Mouse (Mus musculus) liver, embryonic 11.5 days (tissue): Measurements from ENCODE around the gene Tma7. TPM values are rescaled to one million over a fixed set of nuclear protein-coding genes. Genes with fewer than 3 reads are reported as not detected.

Experiments
- ATAC-seq: fragments of 200-750 bp; cut with Nextera tagmentation; replicated peaks from 2 replicates; pipeline ENCODE4 v1.8.0; 2017; ENCODE audit warnings: moderate number of reproducible peaks, mild to moderate bottlenecking, moderate TSS enrichment, moderate library complexity; ENCODE audit not compliant: low FRiP score
- DNase-seq: peaks from one replicate; pipeline ENCODE4 v3.0.0-alpha.2; 2017; ENCODE audit warnings: low spot score
- H3K27ac ChIP-seq: fragments of 300-500 bp; sonication (generic); 2 replicates; pipeline ENCODE4 v1.5.1; 2014; ENCODE audit warnings: mild to moderate bottlenecking, low read depth, low read length, control low read depth
- H3K27me3 ChIP-seq: fragments of 300-500 bp; sonication (generic); replicated peaks from 2 replicates; pipeline ENCODE4 v1.6.1; 2014; ENCODE audit warnings: low read length, mixed read lengths; ENCODE audit not compliant: control insufficient read depth, insufficient read depth
- H3K36me3 ChIP-seq: fragments of 300-500 bp; sonication (generic); 2 replicates; pipeline ENCODE4 v1.6.1; 2014; ENCODE audit warnings: mild to moderate bottlenecking, low read length, moderate library complexity, mixed read lengths; ENCODE audit not compliant: control insufficient read depth, insufficient read depth
- H3K4me1 ChIP-seq: fragments of 300-500 bp; sonication (generic); replicated peaks from 2 replicates; pipeline ENCODE4 v1.6.1; 2014; ENCODE audit warnings: low read length, mixed read lengths; ENCODE audit not compliant: control insufficient read depth, insufficient read depth
- H3K4me2 ChIP-seq: fragments of 300-500 bp; sonication (generic); 2 replicates; pipeline ENCODE4 v1.6.1; 2014; ENCODE audit warnings: mild to moderate bottlenecking, control low read depth, moderate library complexity
- H3K4me3 ChIP-seq: fragments of 300-500 bp; sonication (generic); 2 replicates; pipeline ENCODE4 v1.5.1; 2014; ENCODE audit warnings: low read depth, low read length, control low read depth
- H3K9ac ChIP-seq: fragments of 300-500 bp; sonication (generic); 2 replicates; pipeline ENCODE4 v1.6.1; 2014; ENCODE audit warnings: low read depth, low read length, control low read depth
- H3K9me3 ChIP-seq: fragments of 300-500 bp; sonication (generic); 2 replicates; pipeline ENCODE4 v1.6.1; 2016; ENCODE audit warnings: low read length, inconsistent platforms, mixed read lengths; ENCODE audit not compliant: control insufficient read depth
- WGBS: fragments of 180-500 bp; shearing (Covaris S2); extraction: QIAGEN DNeasy Blood & Tissue Kit; methylation state at CpG from one replicate; pipeline ENCODE4 v1.1.7; 2014; 5-methylcytosine and 5-hydroxymethylcytosine counted together
- polyA plus RNA-seq: library from polyadenylated mRNA; unstranded; fragments of >200 nt; fragmentation: Nextera tagmentation; extraction: Ambion mirVana; gene quantifications from 2 replicates; pipeline ENCODE4 v1.2.1, GENCODE M21; 2014

The Tma7 gene
- polyA plus RNA-seq, 1 experiment from 2014 or later, result 742 TPM

DNA sequence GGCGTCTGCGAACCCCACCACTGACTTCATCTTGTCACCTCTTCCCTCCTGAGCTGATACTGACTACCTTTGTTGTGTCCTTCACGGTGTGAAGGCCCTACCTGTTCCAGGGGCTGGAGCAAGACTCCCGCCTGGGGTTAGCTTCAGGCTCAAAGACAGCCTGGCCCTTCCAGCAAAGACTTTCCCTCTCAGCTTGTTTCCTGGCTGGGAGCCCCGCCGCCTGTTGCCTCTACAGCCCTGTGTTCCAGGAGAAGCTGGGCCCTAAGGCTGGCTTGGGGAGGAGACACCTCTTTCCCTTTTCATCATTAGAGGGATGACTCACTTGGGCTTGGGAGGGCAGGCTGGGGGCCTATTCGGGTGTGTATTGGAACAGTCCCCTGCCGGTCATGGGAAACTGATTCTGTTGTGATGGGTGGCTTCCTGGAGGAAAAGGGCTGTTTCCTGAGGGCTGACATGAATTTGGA is 43.5 kb downstream of the Tma7 start:
- Histone ChIP-seq H3K4me3 (peak overlapping the region; percentile 72), H3K4me2 (peak overlapping the region; percentile 93), H3K9ac (peak overlapping the region; percentile 70), H3K27me3 (no peaks in the 10 kb centered on the region), H3K9me3 (no peaks in the 10 kb centered on the region), H3K36me3 (no peaks in the 10 kb centered on the region), H3K4me1 (peaks cover 17% of the 10 kb centered on the region), H3K27ac (no peak overlapping the region)
- WGBS, result 18% methylated on average over 8 of the region's 8 CpGs
- no peak for DNase-seq
- ATAC-seq, result peak; percentile 50

DNA sequence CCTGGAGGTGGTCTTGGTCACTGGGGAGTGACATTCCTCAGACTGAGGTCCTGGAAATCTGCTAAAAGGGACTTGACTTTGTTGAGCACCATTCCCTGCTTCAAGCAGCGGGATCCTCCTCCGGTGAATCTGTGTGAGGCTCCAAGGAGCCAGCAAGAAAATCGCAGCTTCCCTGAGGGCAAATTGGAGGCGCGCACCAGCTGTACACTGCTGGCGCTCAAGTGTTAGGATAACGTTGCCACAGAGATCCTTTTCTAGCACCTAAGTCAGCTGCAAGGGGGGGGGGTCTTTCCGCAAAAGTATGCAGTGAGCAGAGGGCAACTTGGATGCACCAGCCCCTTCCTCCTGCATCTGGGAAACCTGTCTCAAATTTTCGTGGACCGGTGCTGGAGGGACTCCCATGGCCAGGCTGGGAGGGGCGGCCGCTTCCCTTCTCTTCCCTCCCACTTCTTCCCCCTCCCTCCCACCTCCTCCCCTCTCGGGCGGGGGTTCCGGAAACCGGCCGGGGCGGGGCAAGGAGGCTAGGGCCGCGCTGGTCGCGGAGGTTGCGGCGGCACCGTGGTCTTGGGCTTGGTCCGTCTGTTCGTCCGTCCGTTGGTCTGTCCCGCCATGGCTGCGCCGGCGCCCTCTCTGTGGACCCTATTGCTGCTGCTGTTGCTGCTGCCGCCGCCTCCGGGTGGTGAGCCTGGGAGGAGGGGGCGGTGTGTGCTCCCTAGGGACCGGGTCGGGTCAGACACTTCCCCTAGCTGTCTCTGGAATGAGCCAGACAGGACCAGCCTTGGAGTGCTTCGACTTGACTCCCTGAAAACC is 44.1 kb downstream of the Tma7 start, which contains the start of gene Shisa5:
Shisa5 (plus strand) TSS at position 480 of the 810 bp plus-strand sequence.
- peak within 1 kb of the TSS; percentile 72 for H3K4me3 ChIP-seq
- ATAC-seq (peak; percentile 88), DNase-seq (peak; percentile 85)
- no peaks in the 10 kb centered on the region for H3K27me3 ChIP-seq
- H3K9ac ChIP-seq, result peak within 1 kb of the TSS; percentile 70
- WGBS, result 1% methylated on average over 36 of the region's 40 CpGs
- H3K9me3 ChIP-seq, result no peaks in the 10 kb centered on the region
- peak within 1 kb of the TSS; percentile 93 for H3K4me2 ChIP-seq
- H3K27ac ChIP-seq, result no peak within 1 kb of the TSS; the same call in 1 of the 2 replicates
- H3K36me3 ChIP-seq, result no peaks in the 10 kb centered on the region
- peaks cover 17% of the 10 kb centered on the region for H3K4me1 ChIP-seq

DNA sequence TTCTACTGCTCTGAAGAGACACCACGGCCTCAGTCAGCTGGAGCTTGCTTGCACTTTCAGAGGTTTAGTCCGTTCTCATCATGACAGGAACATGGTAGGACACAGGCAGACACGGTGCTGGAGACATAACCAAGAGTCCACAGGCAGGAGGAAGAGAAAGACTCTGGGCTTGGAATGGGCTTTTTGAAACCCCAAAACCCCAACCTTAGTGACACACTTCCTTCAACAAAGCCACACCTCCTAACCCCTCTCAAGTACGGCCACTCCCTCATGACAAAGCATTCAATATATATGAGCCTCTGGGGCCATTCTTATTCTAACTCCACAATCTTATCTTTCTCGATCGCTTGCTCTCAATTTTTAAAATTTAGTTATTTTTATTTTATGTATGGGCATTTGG is 50.0 kb downstream of the Tma7 start:
- Histone ChIP-seq H3K4me2 (no peak overlapping the region), H3K4me3 (no peak overlapping the region), H3K36me3 (no peaks in the 10 kb centered on the region), H3K27ac (no peak overlapping the region), H3K9me3 (no peaks in the 10 kb centered on the region), H3K9ac (no peak overlapping the region), H3K27me3 (no peaks in the 10 kb centered on the region), H3K4me1 (no peaks in the 10 kb centered on the region; the same call in 1 of the 2 replicates)
- 65% methylated on average over 6 of the region's 6 CpGs for WGBS
- ATAC-seq (peak; percentile 71; the same call in 1 of the 2 replicates), DNase-seq (no peak)

DNA sequence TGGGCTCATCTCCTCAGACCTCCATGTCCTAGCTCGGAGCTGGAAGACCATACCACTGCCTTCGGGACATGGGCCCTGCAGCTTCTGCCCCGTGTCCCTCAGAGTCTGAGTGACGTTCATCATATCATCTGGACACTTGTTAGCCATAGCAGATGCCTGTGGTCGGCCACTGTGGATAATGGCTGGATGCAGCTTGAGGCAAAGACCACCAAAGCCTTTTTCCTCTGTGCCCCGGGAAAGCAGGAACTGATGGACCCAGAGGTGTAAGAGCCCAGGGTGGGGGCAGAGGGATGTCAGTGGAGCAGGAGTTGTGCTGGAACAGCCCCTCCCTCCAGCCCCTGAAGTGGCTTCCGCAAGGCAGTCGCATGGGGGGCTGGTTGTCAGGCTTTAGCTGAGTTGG is 50.7 kb downstream of the Tma7 start:
- ATAC-seq, result no peak
- H3K27me3 ChIP-seq, result no peaks in the 10 kb centered on the region
- no peaks in the 10 kb centered on the region for H3K9me3 ChIP-seq

DNA sequence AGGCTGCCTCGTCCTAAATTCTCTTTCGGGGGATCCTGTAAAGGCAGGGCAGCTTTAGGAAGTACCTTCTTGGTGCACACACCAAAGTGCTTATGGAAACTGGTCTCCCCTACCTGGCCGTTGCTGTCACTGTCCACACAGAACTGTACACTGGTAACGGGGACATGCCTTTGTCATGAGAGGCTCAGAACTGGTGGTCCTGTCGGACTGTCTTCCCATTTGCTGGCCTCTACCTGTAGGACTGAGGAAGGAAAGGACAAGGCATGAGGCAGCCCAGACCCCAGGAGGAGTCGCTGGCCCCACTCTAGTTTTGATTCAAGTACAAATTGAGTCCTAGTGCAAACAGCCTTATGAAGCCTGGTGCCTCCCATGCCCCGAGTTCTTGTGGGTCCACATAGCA is 51.4 kb downstream of the Tma7 start:
- Histone ChIP-seq H3K9me3 (no peaks in the 10 kb centered on the region), H3K36me3 (no peaks in the 10 kb centered on the region), H3K4me2 (no peak overlapping the region), H3K4me3 (no peak overlapping the region), H3K9ac (no peak overlapping the region), H3K27ac (no peak overlapping the region), H3K4me1 (no peaks in the 10 kb centered on the region; the same call in 1 of the 2 replicates), H3K27me3 (no peaks in the 10 kb centered on the region)
- DNase-seq, result no peak
- no peak for ATAC-seq
- whole genome bisulfite sequencing, result 84% methylated on average over 7 of the region's 7 CpGs

More for the DNA sequence above, 50.7 kb downstream of the Tma7 start:
- H3K36me3 ChIP-seq, result no peaks in the 10 kb centered on the region
- 82% methylated on average over 8 of the region's 8 CpGs for WGBS
- H3K4me3 ChIP-seq, result no peak overlapping the region
- no peak overlapping the region for H3K4me2 ChIP-seq
- DNase-seq, result no peak
- H3K4me1 ChIP-seq, result no peaks in the 10 kb centered on the region; the same call in 1 of the 2 replicates
- H3K9ac ChIP-seq, result no peak overlapping the region
- H3K27ac ChIP-seq, result no peak overlapping the region

DNA sequence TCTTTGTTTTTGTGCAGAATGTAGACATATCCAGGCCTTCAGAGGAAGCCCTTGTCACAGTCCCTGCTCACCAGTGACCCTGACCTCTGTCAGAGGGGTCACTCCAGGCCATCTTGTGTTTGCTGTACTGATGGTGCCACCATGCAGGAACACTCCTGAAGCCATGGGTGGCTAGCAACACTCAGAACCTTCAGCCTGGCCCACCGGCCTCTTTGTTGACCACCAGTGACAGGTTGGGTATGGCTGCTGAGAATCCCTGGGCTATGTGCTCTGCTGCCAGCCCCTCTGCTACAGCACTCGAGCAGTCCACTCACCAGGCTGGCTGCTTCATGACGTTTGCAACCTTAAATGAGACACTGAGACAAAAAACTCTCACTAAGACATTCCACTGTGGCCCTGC is 52.1 kb downstream of the Tma7 start:
- Histone ChIP-seq H3K9ac (no peak overlapping the region), H3K4me3 (no peak overlapping the region), H3K9me3 (no peaks in the 10 kb centered on the region), H3K27ac (no peak overlapping the region), H3K4me1 (no peaks in the 10 kb centered on the region; the same call in 1 of the 2 replicates), H3K36me3 (no peaks in the 10 kb centered on the region), H3K4me2 (no peak overlapping the region), H3K27me3 (no peaks in the 10 kb centered on the region)
- 76% methylated on average over 3 of the region's 3 CpGs for WGBS
- no peak for ATAC-seq
- DNase-seq, result no peak

DNA sequence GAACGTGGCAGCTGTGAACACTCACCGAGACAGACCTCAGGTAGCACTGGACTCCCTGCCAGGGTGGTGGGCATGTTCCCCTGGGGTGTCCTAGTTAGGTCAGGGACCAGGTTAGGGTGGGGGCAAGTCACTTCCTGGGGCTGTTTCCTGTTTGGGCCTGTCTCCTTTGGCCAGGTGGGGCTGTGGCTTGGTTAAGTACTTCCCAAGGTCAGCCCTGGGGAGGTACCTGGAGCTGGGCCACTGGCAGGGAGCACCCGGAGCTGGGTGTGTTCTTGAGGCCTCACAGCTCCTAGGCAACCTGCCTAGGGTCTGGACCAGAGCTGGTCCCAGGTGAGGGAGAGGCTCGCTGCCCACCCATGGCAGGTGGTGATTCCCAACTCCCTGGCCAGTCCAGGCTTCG is 53.5 kb downstream of the Tma7 start:
- DNase-seq (no peak), ATAC-seq (no peak)
- WGBS, result 79% methylated on average over 5 of the region's 5 CpGs
- Histone ChIP-seq H3K9me3 (no peaks in the 10 kb centered on the region), H3K9ac (no peak overlapping the region), H3K27me3 (no peaks in the 10 kb centered on the region), H3K36me3 (no peaks in the 10 kb centered on the region), H3K4me2 (no peak overlapping the region), H3K4me3 (no peak overlapping the region), H3K4me1 (no peaks in the 10 kb centered on the region; the same call in 1 of the 2 replicates), H3K27ac (no peak overlapping the region)

DNA sequence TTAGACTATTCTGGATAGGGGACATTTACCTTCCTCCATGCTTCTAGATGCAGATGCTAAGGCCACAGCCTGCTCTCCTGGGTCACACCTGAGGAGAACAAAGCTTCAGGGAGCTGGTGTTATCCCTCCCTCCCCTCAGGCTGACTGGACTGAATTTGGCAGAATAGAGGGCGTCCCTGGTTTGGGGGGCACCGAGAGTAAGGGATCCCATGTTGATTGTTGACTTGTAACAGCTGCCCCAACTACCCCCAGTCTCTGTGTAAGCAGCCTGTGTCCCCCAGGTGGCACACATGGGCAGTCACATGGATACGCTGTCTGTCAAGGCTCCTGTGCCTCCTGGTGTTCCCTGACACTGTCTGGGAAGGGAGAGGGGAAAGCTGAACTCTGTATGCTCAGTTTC is 54.0 kb downstream of the Tma7 start:
- Histone ChIP-seq H3K4me1 (no peaks in the 10 kb centered on the region; the same call in 1 of the 2 replicates), H3K27me3 (no peaks in the 10 kb centered on the region), H3K9me3 (no peaks in the 10 kb centered on the region), H3K9ac (no peak overlapping the region), H3K27ac (no peak overlapping the region), H3K4me2 (no peak overlapping the region), H3K4me3 (no peak overlapping the region), H3K36me3 (no peaks in the 10 kb centered on the region)
- no peak for DNase-seq
- WGBS, result 79% methylated on average over 3 of the region's 3 CpGs
- no peak for ATAC-seq

DNA sequence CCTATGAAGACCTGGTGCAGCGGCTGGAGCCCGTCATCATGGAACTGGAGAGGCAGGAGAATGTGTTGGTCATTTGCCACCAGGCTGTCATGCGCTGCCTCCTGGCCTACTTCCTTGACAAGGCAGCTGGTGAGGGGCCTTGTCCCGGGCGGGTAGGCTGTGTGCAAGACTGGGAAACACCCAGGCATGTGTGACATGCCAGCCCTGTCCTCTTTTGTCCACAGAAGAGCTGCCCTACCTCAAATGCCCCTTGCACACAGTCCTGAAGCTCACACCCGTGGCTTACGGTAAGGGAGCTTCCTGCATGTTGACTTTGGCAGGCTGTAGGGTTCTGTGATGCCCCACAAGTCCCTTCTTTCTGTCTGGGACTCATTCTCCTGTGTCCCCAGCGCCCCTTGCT is 54.9 kb downstream of the Tma7 start:
- Histone ChIP-seq H3K4me2 (no peak overlapping the region), H3K27ac (no peak overlapping the region), H3K9ac (no peak overlapping the region), H3K9me3 (no peaks in the 10 kb centered on the region), H3K4me3 (no peak overlapping the region), H3K4me1 (peaks cover 3% of the 10 kb centered on the region; the same call in 1 of the 2 replicates), H3K27me3 (no peaks in the 10 kb centered on the region), H3K36me3 (no peaks in the 10 kb centered on the region)
- DNase-seq, result no peak
- ATAC-seq, result no peak
- 79% methylated on average over 8 of the region's 8 CpGs for WGBS
